Mouse (Mus musculus) layer of hippocampus, adult 8-10 months (tissue): Measurements from ENCODE around the gene Ndufc2. TPM values are rescaled to one million over a fixed set of nuclear protein-coding genes. Genes with fewer than 3 reads are reported as not detected.

Experiments
- DNase-seq, 2 experiments: peaks; one replicate each; pipeline ENCODE4 v3.0.0; 2022; ENCODE audit warnings: low spot score in 2 of 2
- total RNA-seq, 4 experiments: library from RNA; stranded (reverse); gene quantifications; 2 replicates each; pipeline ENCODE4 v1.2.4; 2022

Ndufc2 gene
- 100 to 1,000 TPM; 195 to 233 (median 212) TPM for total RNA-seq

DNA sequence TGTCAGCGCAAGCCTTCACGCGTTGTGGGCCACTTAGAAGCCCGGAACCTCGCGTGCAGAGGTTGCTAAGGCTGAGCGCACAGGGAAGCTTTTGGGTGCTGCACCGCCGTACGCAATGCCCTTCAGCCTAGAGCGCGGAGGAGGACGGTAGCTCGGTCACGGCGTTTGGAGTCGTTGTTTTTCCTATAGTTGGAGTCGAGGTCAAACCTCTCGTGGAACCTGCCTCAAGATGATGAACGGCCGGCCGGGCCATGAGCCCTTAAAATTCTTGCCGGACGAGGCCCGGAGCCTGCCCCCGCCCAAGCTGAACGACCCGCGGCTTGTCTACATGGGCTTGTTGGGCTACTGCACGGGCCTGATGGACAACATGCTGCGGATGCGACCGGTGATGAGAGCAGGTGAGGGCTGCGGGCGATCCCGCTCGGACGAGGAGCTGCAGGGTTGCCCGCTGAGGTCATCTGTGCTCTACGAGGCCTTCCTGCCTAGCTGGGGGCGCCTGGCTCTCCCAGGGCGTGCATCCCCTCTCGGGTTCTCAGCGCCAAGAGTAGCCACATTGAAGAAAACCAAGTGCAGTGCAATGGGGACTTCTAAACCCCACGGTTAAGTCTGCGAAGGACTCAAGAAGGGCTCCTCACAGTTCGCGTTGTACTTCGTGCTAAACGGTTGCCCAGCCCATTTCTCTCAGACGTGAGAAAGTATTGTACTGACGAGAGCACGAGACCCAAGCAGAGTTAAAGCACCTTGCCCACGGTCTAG lies at the start of gene Ndufc2:
Gene Ndufc2, plus strand, starts transcription at position 44 of the 756 bp plus-strand sequence.
- DNase-seq, result peak in 1 of 2 experiments; percentile 76

DNA sequence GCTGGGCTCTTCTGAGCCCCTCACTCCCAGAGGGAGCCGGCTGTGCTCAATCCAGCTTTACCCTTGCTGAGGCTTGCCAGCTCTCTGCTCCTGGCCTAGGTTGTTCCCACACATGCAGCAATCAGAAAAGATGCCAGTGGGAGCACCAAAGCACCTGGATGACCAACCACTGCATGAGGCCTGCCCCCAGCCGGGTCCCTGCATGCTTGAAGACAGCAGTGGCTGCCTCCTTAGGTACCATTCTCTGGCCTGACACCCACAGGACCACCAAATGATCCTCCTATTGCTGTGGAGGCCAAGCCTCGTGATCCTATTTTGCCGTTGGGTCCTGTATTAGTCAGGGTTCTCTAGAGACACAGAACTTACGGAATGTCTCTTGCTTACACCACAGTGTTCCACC lies 48.9 kb upstream of the Ndufc2 start:
- no peak for DNase-seq

DNA sequence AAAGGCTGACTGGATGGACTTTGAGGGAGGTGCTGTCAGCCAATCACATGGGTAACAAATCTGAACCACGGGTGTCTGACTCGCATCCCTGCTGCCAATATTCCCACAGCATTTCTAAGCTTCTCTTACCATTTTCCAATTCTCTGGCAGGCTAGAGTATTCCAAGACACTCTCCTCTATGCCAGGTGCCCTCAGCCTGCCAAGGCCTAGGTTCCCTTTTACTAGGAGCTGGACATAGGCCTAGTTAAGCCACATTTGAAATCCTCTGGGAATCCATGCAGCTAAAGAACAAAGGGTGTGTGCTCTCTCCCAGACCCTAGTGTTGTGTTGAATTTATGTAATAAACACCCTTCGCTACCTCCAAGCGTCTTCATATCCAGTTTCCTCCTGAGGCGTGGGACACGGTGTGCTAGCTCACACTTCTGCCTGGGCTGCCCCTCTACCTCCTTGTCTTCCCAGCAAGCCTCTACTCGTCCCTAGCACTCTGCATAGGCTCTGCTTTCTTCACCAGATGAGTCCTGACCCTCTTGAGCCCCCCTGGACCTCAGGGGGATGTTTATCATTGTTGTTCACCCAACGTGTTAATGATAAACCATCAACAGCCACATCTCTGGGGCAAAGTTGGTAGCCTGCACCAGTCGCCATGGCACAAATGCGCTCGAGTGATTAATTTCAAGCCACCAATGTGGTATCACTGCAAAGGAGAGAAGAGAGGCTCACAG lies 47.9 kb upstream of the Ndufc2 start:
- no peak for DNase-seq

DNA sequence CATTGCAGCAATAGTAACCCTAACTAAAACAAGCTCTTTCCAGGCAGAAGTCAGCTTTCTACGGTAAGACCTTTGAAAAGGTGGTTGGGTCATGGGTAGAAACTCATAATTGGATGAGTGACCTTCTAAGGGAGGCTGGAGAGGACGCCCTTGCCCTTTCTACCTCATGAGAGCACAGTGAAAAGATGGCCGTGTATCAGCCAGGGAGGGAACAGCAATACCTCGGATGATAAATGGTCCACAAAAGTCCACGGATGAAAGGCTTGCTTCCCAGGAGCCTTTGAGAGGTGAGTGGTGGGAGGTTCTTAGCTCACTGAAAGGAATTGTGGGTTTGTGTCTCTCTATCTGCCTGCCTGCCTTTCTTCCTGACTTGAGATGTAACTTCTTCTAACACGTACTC lies 46.4 kb upstream of the Ndufc2 start:
- DNase-seq, result no peak

DNA sequence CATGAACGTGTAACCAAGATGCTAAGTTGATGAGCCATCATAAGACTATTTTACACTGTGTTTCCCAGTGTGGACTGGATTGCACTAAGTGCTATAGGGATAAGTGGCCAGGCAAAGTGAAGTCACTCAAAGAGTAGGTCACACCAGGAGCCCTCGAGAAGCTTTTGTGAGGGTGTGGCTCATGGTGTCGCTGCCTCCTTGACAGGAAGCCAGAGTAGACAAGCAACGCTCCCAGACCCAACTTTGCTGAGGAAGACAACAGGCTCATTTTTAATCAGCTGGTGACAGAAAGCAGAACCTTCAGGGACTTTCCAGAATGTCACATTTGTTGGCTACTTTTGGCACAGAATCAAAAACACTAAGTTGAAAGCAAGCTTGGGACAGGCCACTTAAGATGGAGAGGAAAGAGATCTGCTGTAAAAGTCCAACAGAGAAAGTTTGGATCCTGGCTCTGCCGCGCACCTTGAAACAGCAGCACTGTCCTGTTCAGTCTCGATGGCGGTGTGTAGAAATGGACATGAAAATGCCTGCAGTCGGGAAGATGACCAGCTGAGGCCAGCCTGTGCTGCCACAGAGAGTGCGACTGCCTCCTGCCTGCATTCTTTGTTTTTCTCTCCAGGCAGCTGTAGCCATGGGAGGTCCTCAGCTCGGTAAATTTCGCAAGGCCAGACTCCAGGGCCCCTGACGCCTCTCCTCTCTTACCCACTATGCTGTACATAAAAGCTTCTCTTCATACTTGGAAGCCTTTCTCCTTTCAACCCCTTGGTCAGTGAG lies 44.5 kb upstream of the Ndufc2 start:
- DNase-seq, result no peak

DNA sequence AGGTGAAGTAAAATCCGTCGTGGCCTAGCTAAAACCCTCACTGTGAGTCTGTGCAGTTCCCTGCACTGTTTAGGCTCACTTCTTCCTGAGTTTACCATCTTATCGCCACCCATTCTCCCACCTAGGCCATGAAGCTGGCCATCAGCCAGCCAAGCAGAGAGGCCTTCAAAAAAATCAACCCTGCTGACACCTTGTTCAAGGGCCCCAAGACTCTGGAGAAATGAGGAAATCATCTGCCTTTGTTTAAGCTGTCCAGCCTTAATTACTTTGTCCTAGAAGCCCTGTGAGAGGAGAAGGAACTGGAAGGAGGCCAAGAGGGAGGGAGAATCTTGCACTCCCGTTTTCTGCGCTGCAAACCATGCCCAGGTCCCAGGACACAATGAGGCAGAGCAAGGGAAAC lies 43.5 kb upstream of the Ndufc2 start:
- no peak for DNase-seq

DNA sequence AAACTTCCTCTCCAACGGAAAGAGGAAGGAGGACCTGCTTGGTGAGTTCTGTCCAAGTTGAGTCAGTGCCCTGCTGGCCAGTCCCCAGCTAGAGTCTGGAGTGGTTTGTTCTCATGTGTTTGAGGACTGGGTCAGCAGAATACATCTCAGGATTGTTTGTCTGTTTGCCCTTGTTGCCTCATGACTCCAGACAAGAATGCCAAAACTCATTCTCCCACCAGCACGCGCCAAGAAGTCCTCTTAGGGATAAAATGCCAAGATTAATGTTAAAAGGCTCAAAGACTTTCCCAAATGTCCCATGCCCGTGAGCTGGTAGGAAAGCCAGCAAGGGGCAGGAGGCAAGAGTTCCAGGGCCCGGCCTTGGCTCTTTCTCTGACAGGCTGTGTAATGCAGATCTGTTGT lies 42.9 kb upstream of the Ndufc2 start:
- DNase-seq, result peak; percentile 38 to 54

DNA sequence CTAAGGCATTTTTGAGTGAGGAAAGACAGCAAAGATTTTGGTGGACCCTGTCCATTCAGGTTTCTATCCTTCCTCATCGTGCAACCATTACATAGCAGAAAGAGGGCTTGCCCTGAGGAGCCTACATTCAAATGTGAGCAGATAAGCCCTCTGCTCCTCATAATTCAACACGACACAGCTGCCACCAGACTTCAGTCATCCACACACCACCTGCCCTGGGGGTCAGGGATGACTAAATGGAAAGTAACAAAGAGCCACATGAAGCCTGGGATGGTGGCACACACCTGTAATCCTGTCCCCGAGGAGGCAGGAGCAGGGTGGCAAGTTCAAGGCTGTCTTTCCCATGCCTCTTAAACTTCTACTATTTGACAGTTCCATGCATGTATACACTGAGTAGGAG lies 42.0 kb upstream of the Ndufc2 start:
- no peak for DNase-seq

DNA sequence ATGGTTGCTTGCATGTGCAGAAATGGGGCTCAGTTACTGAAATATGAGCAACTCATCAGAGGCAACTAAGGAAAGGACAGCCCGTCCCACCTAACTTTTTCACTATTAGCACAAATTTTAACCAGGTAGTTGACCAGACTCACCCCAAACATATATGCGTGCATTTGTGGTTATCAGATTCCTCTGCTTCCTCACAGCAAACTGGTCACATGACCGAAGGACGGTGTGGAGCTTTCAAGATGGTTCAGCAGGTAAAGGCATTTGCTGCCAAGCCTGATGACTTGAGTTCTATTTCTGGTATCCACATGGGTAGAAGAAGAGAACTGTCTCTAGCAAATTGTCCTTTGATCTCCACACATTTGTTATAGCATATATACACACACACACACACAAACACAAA lies 41.5 kb upstream of the Ndufc2 start:
- no peak for DNase-seq

DNA sequence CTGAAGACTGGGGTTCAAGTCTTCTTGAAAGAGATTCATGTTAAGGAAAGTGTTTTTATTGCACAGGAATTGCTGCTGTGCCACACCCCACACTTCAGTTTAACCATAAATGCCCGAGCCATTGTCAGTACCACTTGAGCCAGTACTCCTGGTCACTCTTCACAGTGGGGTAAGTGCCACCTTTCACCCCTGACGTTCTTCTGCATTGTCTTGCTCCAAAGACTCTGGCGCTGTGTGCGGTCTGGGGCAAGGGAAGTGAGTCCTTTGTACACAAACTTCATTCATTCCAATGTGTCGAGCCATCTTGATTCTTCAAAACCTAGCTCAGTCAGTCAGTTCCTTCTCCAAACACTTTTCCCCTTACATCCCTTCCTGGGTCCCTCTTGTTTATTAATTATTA lies 39.6 kb upstream of the Ndufc2 start:
- no peak for DNase-seq

DNA sequence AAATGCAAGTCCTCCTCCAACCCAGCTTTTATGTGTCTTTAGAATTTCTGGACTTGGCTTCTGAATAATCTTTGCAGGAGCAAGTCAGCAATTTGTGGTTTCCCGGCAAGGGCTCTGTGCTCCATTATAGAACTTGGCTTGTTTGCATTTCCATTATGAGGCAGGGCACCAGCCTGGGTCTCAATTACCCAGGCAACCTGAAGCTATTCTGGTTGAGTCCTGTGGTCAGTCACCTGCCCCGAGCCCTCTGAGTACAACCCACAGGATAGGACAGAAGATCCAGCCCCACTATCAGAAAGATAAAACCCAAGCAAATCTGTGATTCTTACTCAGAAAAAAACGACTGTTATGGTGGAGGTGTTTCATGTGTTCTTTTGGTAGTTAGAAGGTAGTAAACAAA lies 38.8 kb upstream of the Ndufc2 start:
- DNase-seq, result no peak

DNA sequence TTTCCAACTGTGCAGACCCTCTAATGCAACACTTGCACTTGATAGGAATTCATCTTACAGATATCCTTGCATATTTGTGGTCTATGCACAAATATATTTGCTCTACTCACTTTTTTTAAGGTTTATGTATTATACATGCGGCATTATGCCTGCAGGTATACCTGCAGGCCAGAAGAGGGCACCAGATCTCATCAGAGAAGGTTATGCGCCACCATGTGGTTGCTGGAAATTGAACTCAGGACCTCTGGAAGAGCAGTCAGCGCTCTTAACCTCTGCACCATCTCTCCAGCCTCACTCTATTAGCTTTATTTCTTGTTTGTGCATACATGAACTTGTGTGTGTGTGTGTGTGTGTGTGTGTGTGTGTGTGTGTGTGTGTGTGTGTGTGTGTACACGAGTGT lies 38.3 kb upstream of the Ndufc2 start:
- DNase-seq, result no peak

DNA sequence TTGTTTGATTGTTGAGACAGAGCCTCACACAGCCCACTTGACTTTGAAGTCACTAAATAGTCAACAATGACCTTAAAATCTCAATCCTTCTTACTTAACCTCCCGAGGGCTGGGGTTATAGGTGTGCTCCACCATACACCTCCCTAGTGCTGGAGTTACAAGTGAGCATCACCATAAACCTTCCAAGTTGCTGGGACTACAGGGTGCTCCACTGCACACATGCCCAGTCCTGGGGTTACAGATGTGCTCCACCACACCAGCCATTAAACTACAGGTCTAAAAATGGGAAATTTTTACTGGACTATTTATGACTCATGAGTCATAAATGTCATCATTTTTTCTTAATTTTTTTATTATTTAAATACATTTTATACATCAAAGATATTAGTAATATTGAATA lies 33.9 kb upstream of the Ndufc2 start:
- DNase-seq, result no peak

DNA sequence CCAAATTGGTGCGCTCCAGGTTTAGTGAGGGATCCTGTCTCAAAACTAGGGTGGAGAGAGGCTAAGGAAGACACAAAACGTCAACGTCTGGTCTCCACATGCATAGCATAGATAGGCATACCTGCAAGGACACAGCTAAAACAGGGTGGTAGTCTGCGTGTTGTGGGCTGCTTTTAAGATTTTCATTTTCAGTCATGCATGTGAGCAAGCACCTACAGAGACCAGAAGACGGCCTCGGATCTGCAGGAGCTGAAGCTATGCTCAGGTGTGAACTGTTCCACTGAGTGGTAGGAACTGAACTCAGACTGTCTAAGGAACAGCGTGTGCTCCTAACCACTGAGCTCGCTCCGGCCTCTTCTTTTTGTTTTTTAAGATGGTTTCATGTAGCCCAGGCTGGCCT lies 24.7 kb upstream of the Ndufc2 start:
- DNase-seq, result no peak

DNA sequence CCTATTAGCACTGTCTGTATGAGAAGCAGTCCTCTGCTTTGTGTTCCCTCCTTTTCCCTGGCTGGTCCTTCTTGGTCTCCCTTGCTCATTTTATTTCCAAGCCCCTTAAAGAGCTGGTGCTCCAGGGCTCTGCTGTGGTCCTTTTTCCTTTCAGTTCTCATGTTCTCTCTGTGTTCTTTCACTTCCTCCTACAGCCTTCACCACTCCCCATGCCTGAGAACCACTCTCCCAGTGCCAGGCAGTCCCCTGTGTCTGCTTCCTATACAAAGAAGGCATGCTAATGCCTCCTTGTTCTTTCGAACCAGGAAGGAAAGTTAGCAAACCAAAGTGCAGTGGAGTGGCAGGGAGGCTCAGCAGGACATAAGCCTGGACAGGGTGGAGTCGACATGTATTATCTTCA lies 23.9 kb upstream of the Ndufc2 start:
- DNase-seq, result no peak

DNA sequence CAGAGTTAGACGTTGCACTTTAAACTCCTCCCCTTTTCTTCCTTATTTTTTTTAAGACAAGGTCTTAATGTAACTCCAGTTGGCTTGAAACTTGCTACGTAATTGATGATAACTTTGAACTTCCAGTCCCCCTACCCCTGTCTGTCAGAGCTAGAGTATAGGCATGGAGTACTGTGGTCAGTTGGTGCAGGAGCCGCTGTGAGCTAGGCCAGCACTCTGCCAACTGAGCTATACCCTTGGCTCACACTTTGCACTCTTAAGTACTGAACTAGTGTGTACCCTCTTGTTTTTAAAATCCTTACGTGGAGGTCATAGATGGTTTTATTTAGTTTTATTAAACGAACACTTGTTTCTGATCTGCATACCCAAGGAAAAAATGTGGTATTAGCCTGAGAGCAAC lies 20.5 kb upstream of the Ndufc2 start:
- DNase-seq, result no peak

DNA sequence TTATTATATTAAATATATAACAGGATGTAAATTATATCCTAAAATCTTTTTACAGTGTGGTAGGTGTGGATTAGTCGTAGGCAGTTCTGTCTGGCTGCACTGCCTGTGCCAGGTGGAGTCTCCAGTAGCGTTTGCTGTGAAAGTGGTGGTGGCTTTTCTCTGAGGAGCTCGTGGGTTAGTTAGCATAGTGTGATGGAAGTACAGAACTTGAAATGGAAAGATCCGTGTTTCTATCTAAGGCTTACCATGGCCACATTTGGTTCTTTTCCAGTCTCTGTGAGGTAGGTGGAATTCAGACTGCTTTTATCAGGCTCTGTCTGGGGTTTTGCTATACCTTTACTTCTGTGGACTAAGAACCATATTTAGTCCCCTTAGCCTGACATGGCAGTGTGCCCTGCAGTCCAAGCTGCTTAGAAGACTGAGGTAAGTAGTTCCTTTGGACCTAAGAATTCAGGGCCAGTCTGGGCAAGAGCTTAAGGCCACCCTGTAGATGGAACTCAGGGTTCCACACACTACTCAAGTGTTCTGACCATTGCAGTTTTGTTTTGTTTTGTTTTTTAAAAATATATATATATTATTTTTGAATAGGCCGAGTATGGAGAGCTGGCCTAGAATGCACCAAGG lies 19.2 kb upstream of the Ndufc2 start:
- DNase-seq, result no peak

DNA sequence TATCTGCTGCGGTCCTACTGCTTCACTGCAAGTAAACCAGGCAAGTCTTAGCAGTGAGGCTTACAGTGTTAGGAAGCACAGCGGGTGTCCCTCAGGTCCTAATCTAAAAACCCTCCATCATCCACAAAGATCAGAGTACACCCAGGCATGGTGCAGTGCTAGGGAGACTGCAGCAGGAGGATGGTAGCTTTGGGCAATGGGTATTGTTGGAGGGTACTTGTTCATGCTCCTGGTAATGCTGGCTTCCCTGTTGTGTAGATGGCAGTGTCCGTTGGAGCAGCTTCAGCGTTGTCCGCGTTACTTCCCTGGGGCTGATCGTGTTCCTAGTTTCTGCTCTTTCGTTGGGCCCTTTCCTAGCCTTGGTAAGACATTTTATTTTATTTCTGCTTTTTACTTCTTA lies 17.1 kb upstream of the Ndufc2 start:
- no peak for DNase-seq

DNA sequence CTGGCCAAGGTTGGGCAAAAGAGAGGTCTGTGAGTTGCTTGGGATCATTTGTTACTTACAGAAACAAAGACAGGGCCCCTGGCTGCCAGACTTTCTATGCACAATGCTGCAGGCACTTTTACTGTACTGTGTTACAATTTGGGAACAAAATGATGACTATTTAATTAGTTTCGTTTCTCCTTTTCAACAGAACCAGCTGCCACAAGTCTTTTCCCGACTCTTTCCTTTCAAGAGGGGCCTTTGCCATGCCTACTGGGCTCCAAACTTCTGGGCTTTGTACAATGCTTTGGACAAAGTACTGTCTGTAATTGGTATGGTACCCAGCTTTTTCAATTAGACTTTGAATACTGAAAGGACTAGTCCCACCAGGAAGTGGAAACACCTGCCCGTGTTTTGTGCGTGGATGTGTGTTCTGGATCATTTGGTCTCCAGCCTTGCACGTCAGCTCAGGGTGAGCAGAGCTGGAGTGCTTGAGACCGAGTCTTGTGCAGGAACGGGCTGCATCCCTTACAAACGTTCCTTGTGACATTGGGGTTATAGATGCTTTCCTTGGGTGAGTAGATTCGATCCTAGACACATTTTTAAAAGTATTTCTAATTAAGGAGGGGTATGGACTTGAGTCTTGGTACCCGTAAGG lies 16.2 kb upstream of the Ndufc2 start:
- DNase-seq, result no peak

DNA sequence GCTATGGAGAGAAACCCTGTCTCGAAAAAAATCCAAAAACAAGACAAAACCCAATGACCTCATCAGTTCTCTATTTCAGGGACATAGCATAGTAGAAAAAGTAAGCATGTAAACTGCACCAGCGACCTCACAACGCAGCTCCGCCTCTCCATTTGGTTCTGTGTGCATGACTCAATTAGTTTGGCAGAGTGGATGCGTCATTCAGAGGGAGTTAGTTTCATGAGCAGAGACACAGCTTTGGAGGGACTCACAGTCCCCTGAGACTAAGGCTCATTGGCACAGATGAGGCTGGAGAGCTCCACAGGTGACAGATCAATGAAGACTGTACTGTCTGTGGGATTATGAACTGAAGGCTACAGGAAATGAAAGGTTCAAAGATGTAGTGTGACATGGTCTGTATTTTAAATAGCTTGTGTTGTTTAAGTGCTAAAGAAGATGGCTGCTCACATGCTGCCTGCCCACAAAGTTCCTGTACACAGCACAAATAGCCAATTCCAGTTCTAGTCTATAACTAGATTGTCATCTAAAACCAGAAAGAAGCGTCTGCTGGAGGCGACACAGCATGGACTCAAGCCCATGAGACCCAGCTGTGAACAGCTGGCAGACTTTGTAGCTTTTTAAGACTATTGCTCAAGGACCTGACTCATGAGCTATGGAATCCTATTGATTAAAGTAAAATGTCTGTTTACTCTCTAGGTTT lies 13.5 kb upstream of the Ndufc2 start:
- DNase-seq, result peak; percentile 32 to 38
